Mouse (Mus musculus) neural tube, embryonic 14.5 days (tissue): ENCODE results near the gene Defb5. TPM values are rescaled to one million over a fixed set of nuclear protein-coding genes. Genes with fewer than 3 reads are reported as not detected.

ENCODE experiments used
- polyA plus RNA-seq: library from polyadenylated mRNA; unstranded; fragments of >200 nt; fragmentation: Nextera tagmentation; extraction: Ambion mirVana; gene quantifications from 2 replicates; pipeline ENCODE4 v1.2.1, GENCODE M21; 2014

The Defb5 gene
- polyA plus RNA-seq, 1 experiment from 2014 or later = not detected

Other genes starting within 250 kb of the Defb5 start
- gene Defb38, start 221.0 kb upstream of the Defb5 start, polyA plus RNA-seq = not detected in 2 replicates
- gene Defb39, start 182.8 kb upstream of the Defb5 start, polyA plus RNA-seq = not detected in 2 replicates
- gene Defb12, start 132.7 kb upstream of the Defb5 start, polyA plus RNA-seq = not detected in 2 replicates
- not detected in 2 replicates for gene Defb34, start 123.8 kb upstream of the Defb5 start, polyA plus RNA-seq
- not detected in 2 replicates for gene Gm45826, start 106.8 kb upstream of the Defb5 start, polyA plus RNA-seq
- gene Defb14, start 53.2 kb upstream of the Defb5 start, polyA plus RNA-seq = not detected in 2 replicates
- not detected in 2 replicates for gene Defb4, start 48.9 kb upstream of the Defb5 start, polyA plus RNA-seq
- not detected in 2 replicates for gene Defb6, start 22.1 kb upstream of the Defb5 start, polyA plus RNA-seq
- not detected in 2 replicates for gene Defb46, start 7.7 kb upstream of the Defb5 start, polyA plus RNA-seq
- not detected in 2 replicates for gene Defb3, start 45.8 kb downstream of the Defb5 start, polyA plus RNA-seq
- not detected in 2 replicates for gene Defb8, start 200.0 kb downstream of the Defb5 start, polyA plus RNA-seq
- not detected in 2 replicates for gene Defb7, start 247.5 kb downstream of the Defb5 start, polyA plus RNA-seq